Mouse (Mus musculus) limb, embryonic 11.5 days (tissue): ENCODE data around the gene Bcl2l12. TPM values are rescaled to one million over a fixed set of nuclear protein-coding genes. Genes with fewer than 3 reads are reported as not detected.
A peak's percentile ranks its signal among the peaks of the same experiment; 100 is the strongest.

Experiments used
- ATAC-seq: fragments of 200-750 bp; cut with Nextera tagmentation; 2 replicates; pipeline ENCODE4 v1.8.0; 2017; ENCODE audit warnings: low read depth; ENCODE audit not compliant: insufficient number of reproducible peaks, low FRiP score, low TSS enrichment
- DNase-seq: peaks from one replicate; pipeline ENCODE4 v3.0.0-alpha.2; 2015; ENCODE audit warnings: low spot score
- H3K27ac ChIP-seq: fragments of 300-500 bp; sonication (generic); replicated peaks from 2 replicates; pipeline ENCODE4 v1.5.1; 2014; ENCODE audit warnings: low read depth, mild to moderate bottlenecking, low read length
- H3K27me3 ChIP-seq: fragments of 300-500 bp; sonication (generic); 2 replicates; pipeline ENCODE4 v1.6.1; 2014; ENCODE audit warnings: mild to moderate bottlenecking, low read length, mixed read lengths; ENCODE audit not compliant: control insufficient read depth, insufficient read depth
- H3K36me3 ChIP-seq: fragments of 300-500 bp; sonication (generic); 2 replicates; pipeline ENCODE4 v1.6.1; 2014; ENCODE audit warnings: mild to moderate bottlenecking, low read length, moderate library complexity, mixed read lengths; ENCODE audit not compliant: control insufficient read depth, insufficient read depth
- H3K4me1 ChIP-seq: fragments of 300-500 bp; sonication (generic); 2 replicates; pipeline ENCODE4 v1.6.1; 2014; ENCODE audit warnings: low read length, mixed read lengths; ENCODE audit not compliant: control insufficient read depth, insufficient read depth
- H3K4me2 ChIP-seq: fragments of 300-500 bp; sonication (generic); 2 replicates; pipeline ENCODE4 v1.6.1; 2014; ENCODE audit warnings: low read depth, mild to moderate bottlenecking, moderate library complexity; ENCODE audit not compliant: severe bottlenecking
- H3K4me3 ChIP-seq: fragments of 300-500 bp; sonication (generic); 2 replicates; pipeline ENCODE4 v1.5.1; 2014; ENCODE audit warnings: low read depth, low read length
- H3K9ac ChIP-seq: fragments of 300-500 bp; sonication (generic); 2 replicates; pipeline ENCODE4 v1.6.1; 2014; ENCODE audit warnings: mild to moderate bottlenecking, low read length
- H3K9me3 ChIP-seq: fragments of 300-500 bp; sonication (generic); 2 replicates; pipeline ENCODE4 v1.6.1; 2016; ENCODE audit warnings: low read length; ENCODE audit not compliant: control insufficient read depth
- WGBS: fragments of 180-500 bp; shearing (Covaris S2); extraction: QIAGEN DNeasy Blood & Tissue Kit; methylation state at CpG from one replicate; pipeline ENCODE4 v1.1.7; 2014; 5-methylcytosine and 5-hydroxymethylcytosine counted together
- polyA plus RNA-seq: library from polyadenylated mRNA; unstranded; fragments of >200 nt; fragmentation: Nextera tagmentation; extraction: Ambion mirVana; gene quantifications from 2 replicates; pipeline ENCODE4 v1.2.1, GENCODE M21; 2014

The Bcl2l12 gene
- polyA plus RNA-seq, 1 experiment from 2014 or later = 91.9 TPM

DNA sequence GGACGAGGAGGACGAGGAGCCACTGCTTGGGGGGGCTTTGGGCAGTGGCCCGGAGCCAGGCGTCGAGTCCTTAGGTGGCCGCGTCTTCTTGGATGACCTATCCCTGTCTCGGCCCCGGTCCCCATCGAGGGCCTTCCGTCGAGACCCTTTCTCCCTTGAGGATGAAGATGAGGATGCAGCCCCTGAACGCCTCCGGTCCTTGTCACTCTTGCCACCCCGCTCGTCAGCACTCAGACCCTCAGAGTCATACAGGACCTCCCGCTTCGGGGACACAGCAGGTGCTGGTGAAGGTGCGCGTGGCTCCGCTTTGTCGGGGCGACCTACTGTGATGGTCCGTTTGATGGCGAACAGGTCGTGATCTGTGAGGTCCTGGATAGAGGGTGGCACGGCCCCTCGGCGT, 8.6 kb upstream of the Bcl2l12 start:
- ATAC-seq = no peak
- no peaks in the 10 kb centered on the region for H3K9me3 ChIP-seq
- H3K36me3 ChIP-seq = peaks cover 70% of the 10 kb centered on the region
- DNase-seq = no peak
- WGBS = 95% methylated on average over 29 of the region's 29 CpGs
- no peak overlapping the region for H3K4me3 ChIP-seq
- H3K27me3 ChIP-seq = no peaks in the 10 kb centered on the region
- H3K27ac ChIP-seq = no peak overlapping the region
- H3K9ac ChIP-seq = no peak overlapping the region
- no peaks in the 10 kb centered on the region for H3K4me1 ChIP-seq
- H3K4me2 ChIP-seq = no peak overlapping the region

DNA sequence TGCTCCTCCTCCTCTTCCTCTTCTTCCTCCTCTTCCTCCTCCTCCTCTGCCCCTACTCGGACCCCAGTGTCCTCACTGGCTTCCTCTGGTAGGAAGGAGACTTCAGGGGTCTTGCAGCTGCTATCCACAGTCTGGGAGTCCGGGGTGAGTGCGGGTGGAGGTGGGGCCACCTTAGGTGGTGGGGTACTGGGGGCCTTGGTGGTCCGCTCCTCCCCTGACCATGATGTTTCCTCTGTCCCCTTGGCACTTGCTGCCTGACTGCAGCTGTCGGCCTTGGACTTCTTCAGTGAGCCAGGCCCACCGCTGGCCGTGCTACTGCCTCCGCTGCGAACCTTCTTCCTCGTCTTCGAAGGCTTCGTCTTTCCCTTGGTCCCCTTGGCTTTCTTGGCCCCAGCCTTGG, 8.0 kb upstream of the Bcl2l12 start:
- Histone ChIP-seq H3K36me3 (peaks cover 69% of the 10 kb centered on the region), H3K27me3 (no peaks in the 10 kb centered on the region), H3K9ac (no peak overlapping the region), H3K27ac (no peak overlapping the region), H3K9me3 (no peaks in the 10 kb centered on the region), H3K4me3 (no peak overlapping the region), H3K4me2 (no peak overlapping the region), H3K4me1 (no peaks in the 10 kb centered on the region)
- DNase-seq (no peak), ATAC-seq (no peak)
- 92% methylated on average over 12 of the region's 12 CpGs for WGBS

DNA sequence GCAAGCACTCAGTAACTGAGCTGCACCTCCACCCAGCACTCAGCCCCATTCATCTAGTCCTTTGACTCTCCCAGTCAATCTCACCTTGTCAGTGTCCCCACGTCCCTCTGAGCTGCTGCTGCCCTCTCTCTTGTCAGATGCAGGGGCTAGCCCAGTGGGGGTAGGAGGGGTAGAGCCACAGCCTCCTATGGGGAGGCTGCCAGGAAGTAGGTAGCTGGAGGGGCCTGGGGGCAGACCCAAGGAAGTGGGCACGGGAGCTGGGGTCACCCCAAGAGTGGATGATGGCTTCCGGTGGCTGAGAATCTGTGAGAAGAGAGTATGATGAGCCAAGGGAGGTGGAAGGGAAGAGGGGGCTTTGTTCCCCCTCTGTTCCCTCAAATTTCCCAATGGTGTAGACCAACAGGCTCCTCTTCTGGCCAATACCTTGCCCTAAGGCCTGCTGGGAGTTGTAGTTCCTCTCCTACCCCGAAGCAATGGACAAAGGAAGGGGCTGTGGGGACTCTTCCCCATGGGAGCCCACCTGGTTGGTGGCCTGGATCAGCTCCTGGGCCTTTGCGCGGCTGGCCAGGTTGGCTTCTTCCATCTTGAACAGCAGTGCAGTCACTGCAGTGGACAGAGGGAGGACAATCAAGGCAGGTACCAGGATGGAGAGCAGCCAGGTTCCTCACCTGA, 6.9 kb upstream of the Bcl2l12 start:
- no peak overlapping the region for H3K4me3 ChIP-seq
- H3K27me3 ChIP-seq = no peaks in the 10 kb centered on the region
- peaks cover 71% of the 10 kb centered on the region for H3K36me3 ChIP-seq
- DNase-seq (no peak), ATAC-seq (no peak)
- WGBS = 88% methylated on average over 6 of the region's 6 CpGs
- H3K27ac ChIP-seq = no peak overlapping the region
- H3K9me3 ChIP-seq = no peaks in the 10 kb centered on the region
- H3K9ac ChIP-seq = 0 out of 2 replicates have a peak overlapping the region, but pooled peaks have one; percentile 4
- H3K4me1 ChIP-seq = no peaks in the 10 kb centered on the region
- H3K4me2 ChIP-seq = no peak overlapping the region

DNA sequence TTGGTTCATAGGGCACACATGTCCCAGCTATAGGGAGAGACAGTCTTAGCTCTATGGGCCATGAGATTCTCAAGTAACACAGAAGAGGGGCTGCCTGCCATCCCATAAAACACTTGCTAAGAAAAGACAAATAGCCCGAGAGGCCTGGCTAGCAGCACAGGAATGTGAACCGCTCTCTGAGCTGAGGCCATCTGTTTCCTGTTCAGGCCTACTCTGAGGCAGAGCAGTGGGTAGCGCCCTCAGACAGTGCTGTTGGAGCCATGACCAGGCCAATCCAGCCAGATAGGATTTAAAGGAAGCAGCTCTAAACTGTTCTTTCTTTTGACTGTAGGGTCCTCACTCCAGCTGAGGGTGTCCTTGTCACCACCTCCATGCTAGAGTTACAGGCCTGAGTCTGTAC, 6.0 kb upstream of the Bcl2l12 start:
- ATAC-seq (no peak), DNase-seq (peak; percentile 40)
- no peaks in the 10 kb centered on the region for H3K4me1 ChIP-seq
- H3K9me3 ChIP-seq = no peaks in the 10 kb centered on the region
- WGBS = 41% methylated on average over 3 of the region's 3 CpGs
- no peak overlapping the region for H3K4me3 ChIP-seq
- H3K4me2 ChIP-seq = no peak overlapping the region
- no peaks in the 10 kb centered on the region for H3K27me3 ChIP-seq
- H3K27ac ChIP-seq = no peak overlapping the region
- no peak overlapping the region for H3K9ac ChIP-seq
- H3K36me3 ChIP-seq = peaks cover 71% of the 10 kb centered on the region

DNA sequence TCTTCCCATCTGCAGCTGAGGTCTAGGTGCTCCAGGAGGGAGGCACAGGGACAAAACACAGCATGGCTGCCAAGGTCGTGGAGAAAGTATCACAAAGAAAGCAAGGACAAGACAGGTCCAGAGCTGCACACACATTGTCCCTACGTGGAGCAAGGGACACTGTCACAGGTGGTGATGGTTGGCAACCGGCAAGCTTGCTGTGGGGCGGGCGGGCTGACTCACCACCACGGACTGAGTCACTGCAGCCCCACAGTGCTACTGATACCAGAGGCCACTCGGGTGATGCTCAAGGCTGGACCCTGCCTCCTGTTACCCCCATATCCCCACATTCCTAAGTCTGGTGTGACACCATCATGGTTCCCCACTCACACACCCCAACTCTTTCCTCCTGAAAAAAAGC, 3.9 kb upstream of the Bcl2l12 start:
- WGBS = 88% methylated on average over 7 of the region's 7 CpGs
- H3K36me3 ChIP-seq = peaks cover 58% of the 10 kb centered on the region

DNA sequence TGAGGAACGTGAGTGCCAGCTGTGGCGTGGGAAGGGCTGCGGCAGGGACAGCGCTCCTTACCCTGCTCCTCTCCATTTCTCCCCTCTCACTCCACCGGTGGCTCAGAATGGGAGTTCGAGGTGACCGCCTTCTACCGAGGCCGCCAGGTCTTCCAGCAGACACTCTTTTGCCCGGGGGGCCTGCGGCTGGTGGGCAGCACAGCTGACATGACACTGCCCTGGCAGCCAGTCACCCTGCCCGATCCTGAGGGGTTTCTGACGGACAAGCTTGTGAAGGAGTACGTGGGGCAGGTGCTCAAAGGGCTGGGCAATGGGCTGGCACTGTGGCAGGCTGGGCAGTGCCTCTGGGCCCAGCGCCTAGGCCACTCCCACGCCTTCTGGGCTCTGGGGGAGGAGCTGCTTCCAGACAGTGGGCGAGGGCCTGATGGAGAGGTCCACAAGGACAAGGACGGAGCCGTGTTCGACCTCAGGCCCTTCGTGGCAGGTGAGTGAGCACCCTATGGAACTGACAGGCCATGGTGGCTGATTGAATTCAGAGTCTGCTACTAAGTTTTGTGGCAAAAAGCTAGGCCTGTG, 2.1 kb upstream of the Bcl2l12 start:
- H3K4me2 ChIP-seq = no peak overlapping the region
- 0 out of 2 replicates have a peak, but pooled peaks cover 10% of the 10 kb centered on the region for H3K4me1 ChIP-seq
- H3K27ac ChIP-seq = no peak overlapping the region
- ATAC-seq = no peak
- H3K4me3 ChIP-seq = 0 out of 2 replicates have a peak overlapping the region, but pooled peaks have one; percentile 8
- no peak for DNase-seq
- WGBS = 88% methylated on average over 21 of the region's 21 CpGs
- H3K9me3 ChIP-seq = no peaks in the 10 kb centered on the region
- H3K27me3 ChIP-seq = no peaks in the 10 kb centered on the region
- peaks cover 41% of the 10 kb centered on the region for H3K36me3 ChIP-seq
- H3K9ac ChIP-seq = no peak overlapping the region

More for the DNA sequence above, 3.9 kb upstream of the Bcl2l12 start:
- Histone ChIP-seq H3K27me3 (no peaks in the 10 kb centered on the region), H3K9me3 (no peaks in the 10 kb centered on the region), H3K9ac (no peak overlapping the region), H3K27ac (no peak overlapping the region), H3K4me2 (no peak overlapping the region), H3K4me3 (no peak overlapping the region), H3K4me1 (0 out of 2 replicates have a peak, but pooled peaks cover 7% of the 10 kb centered on the region)
- no peak for DNase-seq
- ATAC-seq = no peak

DNA sequence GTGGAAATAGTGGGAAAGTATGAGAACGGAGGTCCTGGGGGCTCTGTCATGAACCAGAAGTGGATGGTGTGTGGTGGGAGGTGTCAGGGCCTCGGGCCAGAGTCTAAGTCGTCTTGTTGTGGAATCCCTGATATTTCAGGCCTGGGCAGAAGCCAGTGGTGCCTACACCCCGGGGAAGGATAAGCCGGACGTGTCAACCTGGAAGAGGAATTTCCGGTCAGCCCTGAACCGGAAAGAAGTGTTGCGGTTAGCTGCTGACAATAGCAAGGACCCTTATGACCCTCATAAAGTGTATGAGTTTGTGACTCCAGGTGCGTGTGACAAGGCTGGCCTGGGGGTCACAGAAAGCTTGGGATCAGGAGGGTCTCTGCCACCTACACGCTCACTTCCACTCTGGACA, 1.2 kb upstream of the Bcl2l12 start:
- Histone ChIP-seq H3K4me2 (no peak overlapping the region), H3K9me3 (no peaks in the 10 kb centered on the region), H3K4me1 (0 out of 2 replicates have a peak, but pooled peaks cover 11% of the 10 kb centered on the region), H3K4me3 (no peak overlapping the region), H3K9ac (no peak overlapping the region), H3K27me3 (no peaks in the 10 kb centered on the region), H3K36me3 (peaks cover 42% of the 10 kb centered on the region), H3K27ac (no peak overlapping the region)
- no peak for ATAC-seq
- no peak for DNase-seq
- WGBS = 83% methylated on average over 11 of the region's 11 CpGs

DNA sequence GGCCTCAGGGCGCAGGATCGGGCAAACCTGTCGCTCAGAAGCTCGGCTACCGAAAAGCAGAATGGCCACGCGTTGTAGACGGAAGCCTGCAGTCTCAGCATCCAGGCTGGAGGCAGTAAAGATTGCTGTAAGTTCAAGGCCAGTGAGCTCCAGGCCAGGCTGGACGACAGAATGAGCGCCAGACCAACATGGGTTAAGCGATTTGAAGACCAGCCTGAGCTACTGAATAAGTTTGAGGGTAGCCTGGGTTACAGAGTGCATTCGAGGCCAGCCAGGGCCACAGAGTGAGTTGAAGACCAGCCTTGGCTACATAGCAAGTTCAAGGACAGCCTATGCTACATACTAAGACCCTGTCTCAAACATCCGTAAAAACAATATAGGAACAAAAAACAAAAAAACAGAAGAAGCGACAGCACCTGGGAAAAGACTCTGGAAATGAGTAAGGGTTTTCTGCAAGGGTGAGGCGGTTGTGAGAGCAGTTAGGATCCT, 528 bp downstream of the Bcl2l12 start:
- ATAC-seq = no peak
- peak overlapping the region; percentile 66 for H3K4me3 ChIP-seq

More for the DNA sequence above, 528 bp downstream of the Bcl2l12 start:
- Histone ChIP-seq H3K27me3 (no peaks in the 10 kb centered on the region), H3K36me3 (peaks cover 37% of the 10 kb centered on the region), H3K4me1 (0 out of 2 replicates have a peak, but pooled peaks cover 11% of the 10 kb centered on the region), H3K4me2 (peak overlapping the region; percentile 71), H3K9me3 (no peaks in the 10 kb centered on the region), H3K27ac (peak overlapping the region; percentile 70), H3K9ac (peak overlapping the region; percentile 71)
- DNase-seq = no peak
- WGBS = 4% methylated on average over 15 of the region's 15 CpGs
